Mouse (Mus musculus) MEL (cell line): ENCODE measurements around the gene Utf1. TPM values are rescaled to one million over a fixed set of nuclear protein-coding genes. Genes with fewer than 3 reads are reported as not detected.

ENCODE experiments used
- DNase-seq: peaks from one replicate; pipeline ENCODE4 v3.0.0; 2011; ENCODE audit warnings: low read depth, low spot score
- H3K27ac ChIP-seq: 2 replicates; pipeline ENCODE4 v1.5.1; 2012; ENCODE audit warnings: low read depth, mild to moderate bottlenecking, control low read depth, low read length, moderate library complexity; ENCODE audit not compliant: control insufficient read depth
- H3K27me3 ChIP-seq, 2 experiments: fragments of 150-350 bp in 1 of 2; sonication (generic) in 1 of 2; 2 replicates each; pipeline ENCODE4 v1.6.1; 2012; ENCODE audit warnings: low read length in 2 of 2, mild to moderate bottlenecking in 2 of 2, improper control_type of control experiment in 1 of 2, moderate library complexity in 1 of 2; ENCODE audit not compliant: insufficient read depth in 2 of 2, control insufficient read depth in 1 of 2
- H3K36me3 ChIP-seq, 2 experiments: 2 replicates each; pipeline ENCODE4 v1.6.1; 2012 to 2014; ENCODE audit warnings: low read length in 2 of 2, improper control_type of control experiment in 1 of 2, inconsistent platforms in 1 of 2, mild to moderate bottlenecking in 1 of 2; ENCODE audit not compliant: insufficient read depth in 2 of 2, control insufficient read depth in 1 of 2
- H3K4me1 ChIP-seq, 2 experiments: fragments of 150-350 bp in 1 of 2; sonication (generic) in 1 of 2; 2 replicates each; pipeline ENCODE4 v1.6.1; 2012; ENCODE audit warnings: low read length in 2 of 2, improper control_type of control experiment in 1 of 2, mild to moderate bottlenecking in 1 of 2; ENCODE audit not compliant: insufficient read depth in 2 of 2, control insufficient read depth in 1 of 2
- H3K4me3 ChIP-seq, 2 experiments: fragments of 150-350 bp in 1 of 2; sonication (generic) in 1 of 2; 2 replicates each; pipeline ENCODE4 v1.5.1; 2012; ENCODE audit warnings: low read depth in 2 of 2, low read length in 2 of 2, mild to moderate bottlenecking in 2 of 2, moderate library complexity in 2 of 2, control low read depth in 1 of 2, improper control_type of control experiment in 1 of 2; ENCODE audit not compliant: control insufficient read depth in 1 of 2, insufficient read depth in 1 of 2
- H3K79me2 ChIP-seq: 2 replicates; pipeline ENCODE4 v1.6.1; 2012; ENCODE audit warnings: mild to moderate bottlenecking, low read length, moderate library complexity; ENCODE audit not compliant: control insufficient read depth, poor library complexity, insufficient read depth
- H3K9ac ChIP-seq: 2 replicates; pipeline ENCODE4 v1.6.1; 2012; ENCODE audit warnings: low read depth, mild to moderate bottlenecking, control low read depth, low read length, moderate library complexity; ENCODE audit not compliant: control insufficient read depth, poor library complexity, severe bottlenecking
- H3K9me3 ChIP-seq: fragments of 150-350 bp; sonication (generic); replicated peaks from 2 replicates; pipeline ENCODE4 v1.6.1; 2012; ENCODE audit warnings: mild to moderate bottlenecking, low read length, improper control_type of control experiment, moderate library complexity; ENCODE audit not compliant: insufficient read depth
- CHD1 ChIP-seq: IDR thresholded peaks from 2 replicates; pipeline ENCODE4 v1.6.1; 2012; ENCODE audit warnings: low read depth, mild to moderate bottlenecking, inconsistent platforms, low read length, improper control_type of control experiment
- CTCF ChIP-seq, 3 experiments: IDR thresholded peaks in 2 of 3; conservative IDR thresholded peaks in 1 of 3; 2 replicates each; pipeline ENCODE4 v1.5.1; 2011 to 2012; ENCODE audit warnings: low read length in 3 of 3, low read depth in 2 of 3, mild to moderate bottlenecking in 2 of 3, improper control_type of control experiment in 1 of 3, inconsistent platforms in 1 of 3, mixed read lengths in 1 of 3, moderate library complexity in 1 of 3; ENCODE audit not compliant: control insufficient read depth in 1 of 3, insufficient read depth in 1 of 3, poor library complexity in 1 of 3, severe bottlenecking in 1 of 3
- E2F4 ChIP-seq: IDR thresholded peaks from 2 replicates; pipeline ENCODE4 v1.6.1; 2011; ENCODE audit warnings: low read depth, low read length, improper control_type of control experiment, borderline replicate concordance
- HCFC1 ChIP-seq: IDR thresholded peaks from 2 replicates; pipeline ENCODE4 v1.6.1; 2012; ENCODE audit warnings: low read depth, mild to moderate bottlenecking, inconsistent platforms, low read length, improper control_type of control experiment, moderate library complexity
- JUND ChIP-seq: IDR thresholded peaks from 2 replicates; pipeline ENCODE4 v1.6.1; 2011; ENCODE audit warnings: low read depth, mild to moderate bottlenecking, improper control_type of control experiment, low read length
- KAT2A ChIP-seq: conservative IDR thresholded peaks from 2 replicates; pipeline ENCODE4 v1.6.1; 2012; ENCODE audit warnings: low read depth, low read length, improper control_type of control experiment, inconsistent platforms
- MXI1 ChIP-seq: IDR thresholded peaks from 2 replicates; pipeline ENCODE4 v1.6.1; 2011; ENCODE audit warnings: mild to moderate bottlenecking, low read depth, low read length, improper control_type of control experiment
- MYB ChIP-seq: IDR thresholded peaks from 2 replicates; pipeline ENCODE4 v1.6.1; 2011; ENCODE audit warnings: mild to moderate bottlenecking, low read depth, low read length, improper control_type of control experiment
- MYC ChIP-seq: IDR thresholded peaks from 2 replicates; pipeline ENCODE4 v1.6.1; 2011; ENCODE audit warnings: low read depth, mild to moderate bottlenecking, low read length, improper control_type of control experiment, moderate library complexity
- NELFE ChIP-seq: IDR thresholded peaks from 2 replicates; pipeline ENCODE4 v1.6.1; 2011; ENCODE audit warnings: low read depth, low read length, improper control_type of control experiment
- POLR2AphosphoS2 ChIP-seq: IDR thresholded peaks from 2 replicates; pipeline ENCODE4 v1.6.1; 2011; ENCODE audit warnings: low read length, improper control_type of control experiment
- POLR2AphosphoS5 ChIP-seq: IDR thresholded peaks from 2 replicates; pipeline ENCODE4 v1.6.1; 2012; ENCODE audit warnings: low read depth, borderline replicate concordance, mild to moderate bottlenecking, inconsistent platforms, low read length, moderate library complexity, mixed read lengths
- RAD21 ChIP-seq: IDR thresholded peaks from 2 replicates; pipeline ENCODE4 v1.6.1; 2011; ENCODE audit warnings: mild to moderate bottlenecking, low read depth, low read length, improper control_type of control experiment
- RCOR1 ChIP-seq: IDR thresholded peaks from 2 replicates; pipeline ENCODE4 v1.6.1; 2012; ENCODE audit warnings: low read depth, mild to moderate bottlenecking, inconsistent platforms, low read length, improper control_type of control experiment
- SIN3A ChIP-seq: IDR thresholded peaks from 2 replicates; pipeline ENCODE4 v1.6.1; 2012; ENCODE audit warnings: low read length, improper control_type of control experiment, inconsistent platforms
- SMC3 ChIP-seq: IDR thresholded peaks from 2 replicates; pipeline ENCODE4 v1.6.1; 2011; ENCODE audit warnings: low read depth, low read length, improper control_type of control experiment
- TAL1 ChIP-seq: IDR thresholded peaks from 2 replicates; pipeline ENCODE4 v1.6.1; 2012; ENCODE audit warnings: mild to moderate bottlenecking, inconsistent platforms, low read length, moderate library complexity, mixed read lengths
- TBP ChIP-seq: IDR thresholded peaks from 2 replicates; pipeline ENCODE4 v1.8.0; 2011; ENCODE audit warnings: low read depth, low read length, improper control_type of control experiment
- TCF12 ChIP-seq: IDR thresholded peaks from 2 replicates; pipeline ENCODE4 v1.6.1; 2014; ENCODE audit warnings: low read depth, mild to moderate bottlenecking, inconsistent platforms, low read length, improper control_type of control experiment, moderate library complexity
- UBTF ChIP-seq: IDR thresholded peaks from 2 replicates; pipeline ENCODE4 v1.6.1; 2012; ENCODE audit warnings: low read depth, mild to moderate bottlenecking, inconsistent platforms, low read length, improper control_type of control experiment, moderate library complexity, borderline replicate concordance; ENCODE audit not compliant: insufficient read depth
- USF2 ChIP-seq, 2 experiments: IDR thresholded peaks; 2 replicates each; pipeline ENCODE4 v1.6.1; 2011 to 2012; ENCODE audit warnings: improper control_type of control experiment in 2 of 2, low read length in 2 of 2, borderline replicate concordance in 1 of 2, inconsistent platforms in 1 of 2, low read depth in 1 of 2, mild to moderate bottlenecking in 1 of 2; ENCODE audit not compliant: insufficient read depth in 1 of 2
- ZKSCAN1 ChIP-seq: IDR thresholded peaks from 2 replicates; pipeline ENCODE4 v1.6.1; 2012; ENCODE audit warnings: low read depth, mild to moderate bottlenecking, inconsistent platforms, low read length, improper control_type of control experiment, moderate library complexity
- polyA plus RNA-seq, 2 experiments: library from polyadenylated mRNA; stranded (reverse) in 1 of 2; unstranded in 1 of 2; fragments of >175 nt in 1 of 2; fragments of >200 nt in 1 of 2; gene quantifications; 2 replicates each; pipeline versions ENCODE4 v1.2.1 to v1.2.4; 2012; ENCODE audit warnings: low replicate concordance in 2 of 2, low read depth in 1 of 2; ENCODE audit not compliant: insufficient read length in 2 of 2, insufficient read depth in 1 of 2, missing spikeins in 1 of 2
- total RNA-seq: library from RNA; depleted of rRNA; stranded (reverse); fragments of 300-350 nt; gene quantifications from 2 replicates; pipeline ENCODE4 v1.2.3, GENCODE M21; 2012

The Utf1 gene
- total and polyA plus RNA-seq, 3 experiments: not detected

DNA sequence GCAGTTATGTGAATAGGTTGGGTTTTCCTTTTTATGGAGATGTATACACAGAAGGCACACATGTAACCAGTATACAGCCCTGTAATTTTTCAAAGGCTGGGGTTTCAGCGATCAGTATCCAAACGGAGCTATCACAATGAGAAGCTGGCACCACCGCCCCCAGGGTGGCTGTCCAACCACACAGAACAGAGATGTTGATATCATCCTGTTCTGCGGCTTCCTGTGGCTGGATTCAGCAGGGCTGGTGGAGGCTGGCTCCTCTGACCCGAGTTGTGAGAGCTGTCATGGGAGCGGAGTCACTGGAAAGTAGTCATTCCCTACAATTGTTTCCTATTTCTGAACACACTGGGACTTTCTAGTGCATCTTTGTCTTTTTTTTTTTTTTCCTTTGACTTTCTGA, 38.3 kb upstream of the Utf1 start:
- TF ChIP-seq SIN3A: no peak
- TF ChIP-seq TCF12: no peak
- no peak for TF ChIP-seq JUND
- TF ChIP-seq POLR2AphosphoS2: no peak
- TF ChIP-seq MXI1: no peak
- TF ChIP-seq MYC: no peak
- TF ChIP-seq HCFC1: no peak
- no peak for TF ChIP-seq USF2 (IDR thresholded peaks at IDR 0.05; ENCODE audit: borderline replicate concordance in 1 of 2, insufficient read depth in 1 of 2, low read depth in 1 of 2, low read length in 2 of 2)
- no peak for TF ChIP-seq TAL1
- TF ChIP-seq SMC3: no peak
- no peak for TF ChIP-seq ZKSCAN1
- no peak for TF ChIP-seq E2F4
- TF ChIP-seq CHD1: no peak
- TF ChIP-seq KAT2A: no peak
- TF ChIP-seq RCOR1: no peak
- no peak for TF ChIP-seq TBP
- TF ChIP-seq NELFE: no peak
- TF ChIP-seq MYB: no peak
- H3K4me3 ChIP-seq: no peak overlapping the region
- no peaks in the 10 kb centered on the region for H3K27me3 ChIP-seq
- no peaks in the 10 kb centered on the region for H3K4me1 ChIP-seq
- no peaks in the 10 kb centered on the region for H3K79me2 ChIP-seq
- no peak overlapping the region for H3K9ac ChIP-seq
- no peak for DNase-seq
- no peak overlapping the region for H3K27ac ChIP-seq
- H3K9me3 ChIP-seq: no peaks in the 10 kb centered on the region
- H3K36me3 ChIP-seq: no peaks in the 10 kb centered on the region

DNA sequence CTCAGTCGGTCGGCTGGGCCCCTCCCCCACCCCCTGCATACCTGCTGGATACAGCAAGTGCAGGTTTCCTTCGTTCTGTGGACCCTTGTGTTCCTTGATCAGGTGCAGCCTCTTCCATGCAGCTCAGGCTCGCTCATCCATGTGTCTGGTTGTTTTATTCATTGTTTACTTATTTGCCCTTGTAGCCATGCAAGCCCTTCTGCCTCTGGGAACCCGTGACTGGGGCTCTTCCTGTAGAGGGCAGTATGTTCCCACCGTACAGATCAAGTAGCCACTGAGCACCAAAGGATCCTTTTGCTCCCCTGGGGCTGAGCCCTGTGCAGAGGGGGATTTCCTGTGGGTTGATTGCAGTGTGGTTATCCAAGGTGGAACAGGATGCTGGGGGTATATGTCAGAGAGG, 37.9 kb upstream of the Utf1 start:
- TF ChIP-seq USF2 (IDR thresholded peaks at IDR 0.05; ENCODE audit: borderline replicate concordance in 1 of 2, insufficient read depth in 1 of 2, low read depth in 1 of 2, low read length in 2 of 2) (no peak), UBTF (no peak), RAD21 (peak; percentile 28), CTCF (IDR thresholded peaks at IDR 0.05 in 2 of 3, conservative IDR thresholded peaks at IDR 0.05 in 1 of 3; ENCODE audit: control insufficient read depth in 1 of 3, insufficient read depth in 1 of 3, low read depth in 2 of 3, low read length in 3 of 3, poor library complexity in 1 of 3, severe bottlenecking in 1 of 3) (peak; percentile 12 to 31 (median 25); a peak in 2 of 6 replicates), POLR2AphosphoS5 (no peak), SMC3 (peak; percentile 15; the same call in 1 of the 2 replicates)
- Histone ChIP-seq H3K27me3 (no peaks in the 10 kb centered on the region), H3K36me3 (no peaks in the 10 kb centered on the region), H3K4me1 (no peaks in the 10 kb centered on the region), H3K27ac (no peak overlapping the region), H3K4me3 (no peak overlapping the region), H3K9ac (no peak overlapping the region), H3K9me3 (no peaks in the 10 kb centered on the region), H3K79me2 (no peaks in the 10 kb centered on the region)
- DNase-seq: no peak
